In genomic region chr5:111649012-111649411, GRCm38 (mm10) we compare ENCODE assay signal across 9 mouse cellular contexts.
A peak's percentile ranks its signal among the peaks of the same experiment; 100 is the strongest.
DNase-seq lines count a peak whose midpoint lies in the region; ATAC-seq lines count a peak whose summit lies in the region.
"Had no signal": no experiment of that assay in that cellular context is flagged by ENCODE, and none has a peak within 500 bp of the region (broad histone marks: within the 10 kb centered on the region; RNA-seq: fewer than 3 reads in every experiment).

No protein-coding gene starts in this region.

- ATAC-seq in hindbrain, embryonic 15.5 days (ENCODE audit: low FRiP score, low read depth) = peak; percentile 55

- H3K27ac ChIP-seq in hindbrain, embryonic 15.5 days (replicated peaks) = no peak overlapping the region

- H3K36me3 ChIP-seq in hindbrain, embryonic 15.5 days = no peaks in the 10 kb centered on the region

- no peak overlapping the region for H3K9ac ChIP-seq in hindbrain, embryonic 15.5 days

- H3K4me3 ChIP-seq in hindbrain, embryonic 15.5 days = no peak overlapping the region
- H3K4me3 ChIP-seq: myocyte had no signal

- no peaks in the 10 kb centered on the region for H3K27me3 ChIP-seq in hindbrain, embryonic 15.5 days

- DNase-seq in cerebellum, postnatal 10 days = peak; percentile 66 to 71
- no peak for DNase-seq in cerebellum, postnatal 36 days
- DNase-seq in frontal cortex, postnatal 14 days (ENCODE audit: low spot score in 2 of 2) = peak; percentile 56 to 66
- peak; percentile 85 for DNase-seq in layer of hippocampus, adult 9-11 months
- DNase-seq in lung, postnatal 14 days = peak; percentile 76
- peak; percentile 52 to 79 for DNase-seq in right cerebral cortex, postnatal 36 days (ENCODE audit: low spot score in 2 of 2)
- DNase-seq in ovary, postnatal 10 days (ENCODE audit: low spot score) = no peak

- 3% methylated on average over 10 of the region's 10 CpGs for WGBS in hindbrain, embryonic 15.5 days

- peaks cover 28% of the 10 kb centered on the region for H3K4me1 ChIP-seq in hindbrain, embryonic 15.5 days (replicated peaks)

- H3K4me2 ChIP-seq in hindbrain, embryonic 15.5 days = 0 out of 2 replicates have a peak overlapping the region, but pooled peaks have one; percentile 8

- H3K9me3 ChIP-seq in hindbrain, embryonic 15.5 days = no peaks in the 10 kb centered on the region

Comparison
In these comparisons a context has a peak if more than half of its experiments do, and no peak if none do; other contexts are left out.
1. DNase-seq: peak in cerebellum, postnatal 10 days (2 of 2), frontal cortex, postnatal 14 days (2 of 2), layer of hippocampus, adult 9-11 months (single experiment), lung, postnatal 14 days (single experiment) and right cerebral cortex, postnatal 36 days (2 of 2); none in cerebellum, postnatal 36 days (0 of 2) and ovary, postnatal 10 days (single experiment).